Mouse (Mus musculus): Measurements from ENCODE around the gene Slc4a1ap.
A peak's percentile ranks its signal among the peaks of the same experiment; 100 is the strongest.
"Not testable (repeated sequence)": the region's sequence is repeated elsewhere in the genome, so short reads cannot be mapped to it uniquely, and the experiment has no call there.

Slc4a1ap gene

DNA sequence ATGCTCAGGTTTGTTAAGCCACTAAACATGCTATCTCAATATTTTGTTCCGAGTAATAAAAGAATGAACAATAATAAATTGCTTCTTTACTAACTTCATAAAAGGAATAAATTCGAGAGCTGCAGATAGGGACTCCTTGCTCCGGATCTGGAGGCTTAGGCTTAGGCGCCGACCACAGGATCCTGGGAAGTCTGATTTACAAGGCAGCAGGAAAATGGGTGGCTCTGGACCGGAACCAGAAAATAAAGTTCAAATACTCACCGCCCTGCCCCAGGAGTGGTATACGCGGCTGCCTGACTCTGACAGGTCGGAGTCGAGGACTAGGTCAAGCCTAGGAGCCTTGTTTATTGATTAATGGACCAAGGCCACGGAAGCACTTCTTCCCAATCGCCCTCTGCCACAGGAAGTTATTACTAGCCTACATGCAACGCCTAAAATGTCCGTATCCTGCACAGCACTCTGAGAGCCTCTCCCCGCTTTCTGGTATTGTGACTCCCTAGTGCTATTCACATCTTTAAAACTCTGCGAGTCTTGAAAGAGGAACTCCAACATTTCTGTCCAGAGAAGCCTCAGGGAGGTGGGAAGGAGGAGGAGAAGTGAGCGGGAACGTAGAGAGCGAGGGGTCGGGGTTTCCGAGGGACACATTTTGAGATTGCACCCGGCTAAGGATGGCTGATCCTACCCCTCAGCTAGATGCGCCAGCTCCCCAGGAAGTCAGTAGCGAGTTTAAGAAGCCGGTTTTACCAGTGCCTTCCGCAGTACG is at the start of gene Slc4a1ap:
Slc4a1ap (plus strand) TSS at position 642 of the 763 bp plus-strand sequence.
- DNase-seq: peak; percentile 88

DNA sequence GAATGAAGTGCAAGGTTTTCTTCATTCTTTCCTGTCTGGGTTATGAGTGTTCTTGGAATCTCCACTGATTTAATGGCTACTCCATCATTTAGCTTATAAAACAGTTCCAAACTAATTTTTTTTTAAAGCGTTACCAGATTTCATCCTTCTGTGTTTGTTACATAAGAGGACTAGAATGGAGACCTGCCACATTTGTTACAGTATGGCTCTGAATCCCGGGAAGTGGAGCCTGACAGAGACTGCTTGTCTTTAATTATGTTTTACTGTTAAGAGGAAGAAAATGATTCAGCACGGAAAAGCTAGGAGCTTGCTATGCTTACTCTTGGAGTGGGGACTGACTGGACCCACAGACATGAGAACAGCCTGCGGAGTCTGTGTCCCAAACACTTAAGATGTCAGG is 46.3 kb upstream of the Slc4a1ap start:
- DNase-seq: no peak

DNA sequence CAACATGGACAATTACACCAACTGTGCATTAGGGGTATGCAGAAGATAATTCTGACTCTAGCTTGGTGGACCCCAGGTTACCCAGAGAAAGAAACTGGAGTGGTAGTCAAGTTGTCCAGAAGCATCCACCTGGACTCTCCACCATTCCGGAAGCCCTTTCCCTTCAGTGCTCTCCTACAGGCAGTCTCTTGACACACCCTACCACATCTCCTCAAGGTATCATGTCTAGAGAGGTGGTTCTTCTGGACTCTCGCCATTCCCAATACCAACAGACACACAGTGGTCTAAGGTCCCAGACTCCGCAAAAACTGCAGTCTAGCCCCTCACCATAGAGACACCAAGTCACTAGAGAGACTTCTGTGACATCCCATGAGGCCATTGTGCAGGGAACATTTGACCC is 41.4 kb upstream of the Slc4a1ap start, which contains the start of gene 4930548H24Rik:
4930548H24Rik (plus strand) TSS at position 301 of the 400 bp plus-strand sequence.
- DNase-seq: no peak

DNA sequence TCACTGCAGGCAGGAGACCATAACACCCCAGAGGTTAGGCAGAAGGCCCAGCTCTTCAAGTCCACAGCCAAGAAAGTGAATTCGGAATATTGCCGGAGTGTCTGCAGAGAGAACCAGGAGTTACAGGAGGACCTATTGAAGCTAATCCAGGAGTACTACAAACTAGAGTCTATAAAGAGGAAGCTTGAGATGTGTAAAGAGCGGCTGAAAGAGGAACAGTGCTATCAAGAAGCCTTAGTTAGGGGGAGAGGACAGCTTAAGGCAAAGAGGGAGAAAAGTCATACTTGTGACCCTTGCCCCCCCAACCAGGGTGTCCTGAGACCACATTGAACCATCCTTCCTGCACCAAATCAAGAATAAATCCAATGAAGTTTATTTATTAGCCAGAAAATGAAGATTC is 38.9 kb upstream of the Slc4a1ap start:
- DNase-seq: no peak

DNA sequence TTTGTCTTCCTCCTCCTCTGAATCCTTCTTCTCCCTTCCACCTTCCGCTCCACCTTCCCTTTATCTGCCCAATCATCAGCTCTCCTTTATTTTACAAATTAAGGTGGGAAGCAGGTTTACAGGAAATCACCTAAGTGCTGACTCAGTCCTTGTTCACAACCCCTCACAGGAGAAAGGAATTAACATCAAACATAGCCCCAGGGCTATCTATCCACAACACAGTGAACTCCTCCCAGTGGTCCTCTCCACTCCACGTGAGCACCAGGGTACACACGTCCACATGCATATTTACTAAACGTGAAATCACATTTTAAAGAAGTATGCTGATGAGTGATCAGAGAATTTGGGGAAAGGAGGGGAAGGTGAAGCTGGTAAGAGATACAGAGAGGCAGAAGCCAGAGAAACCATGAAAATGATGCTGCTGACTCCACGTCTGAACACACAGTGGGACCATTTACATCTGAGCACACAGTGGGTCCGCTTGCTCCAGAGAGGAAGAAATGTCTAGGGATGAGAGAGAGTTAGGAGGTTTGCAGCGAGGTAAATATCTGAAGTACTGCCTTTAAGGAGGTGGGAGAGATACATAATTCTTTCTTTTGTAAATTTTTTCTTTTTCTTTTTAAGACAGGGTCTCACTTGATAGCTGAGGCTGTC is 37.6 kb upstream of the Slc4a1ap start:
- DNase-seq: no peak

DNA sequence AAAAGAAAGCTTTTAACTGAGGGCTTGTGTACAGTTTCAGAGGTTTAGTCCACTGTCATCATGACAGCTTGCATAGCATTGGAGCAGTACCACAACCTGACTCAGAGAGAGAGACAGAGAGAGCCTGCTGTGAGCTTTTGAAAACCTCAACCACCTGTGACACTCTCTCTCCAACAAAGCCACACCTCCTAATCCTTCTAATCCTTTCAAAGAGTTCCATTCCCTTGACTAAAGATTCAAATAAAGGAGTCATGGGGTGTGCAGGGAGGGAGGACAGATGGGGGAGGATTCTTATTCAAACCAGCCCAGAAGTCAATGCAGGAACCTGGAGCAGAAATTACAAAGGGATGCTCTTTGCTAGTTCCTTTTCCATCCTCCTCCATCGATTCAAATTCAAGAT is 34.8 kb upstream of the Slc4a1ap start:
- DNase-seq: no peak

DNA sequence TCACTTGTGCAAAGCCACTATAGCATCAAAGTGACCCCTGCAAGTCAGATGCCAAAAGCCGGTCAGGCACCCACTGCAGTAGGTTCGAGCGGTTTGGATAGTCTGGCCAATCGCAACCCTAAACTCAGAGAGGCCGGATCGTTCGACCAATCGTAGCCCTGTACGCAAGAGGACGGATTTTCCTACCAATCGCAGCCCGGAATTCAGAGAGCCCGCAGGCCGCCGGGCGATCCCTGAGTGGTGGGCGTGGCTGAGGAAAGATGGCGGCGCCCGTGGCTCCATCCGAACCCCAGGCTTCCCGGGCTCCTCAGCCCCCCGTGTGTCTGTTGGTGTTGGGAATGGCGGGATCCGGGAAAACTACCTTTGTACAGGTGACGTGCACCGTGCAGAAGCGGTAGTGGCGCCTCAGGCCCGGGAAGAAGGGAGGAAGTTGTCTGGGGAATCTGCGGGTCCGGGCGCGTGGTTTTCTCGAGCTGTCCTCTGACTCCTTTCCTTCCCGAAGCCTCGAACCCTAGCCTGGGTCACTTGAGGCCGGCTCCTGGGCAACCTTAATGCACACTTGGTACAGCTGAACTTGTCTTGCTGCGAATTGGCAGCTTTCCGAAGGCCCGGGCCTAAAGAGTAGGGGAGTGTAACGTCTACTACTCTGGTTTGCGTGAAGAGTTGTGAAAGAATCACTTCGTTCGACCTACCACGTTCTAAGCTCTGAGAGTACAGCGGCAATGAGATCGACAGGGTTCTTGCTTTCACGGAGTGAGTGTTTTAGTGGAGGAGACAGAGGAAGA is 32.1 kb upstream of the Slc4a1ap start, which contains the start of gene Gpn1:
Gpn1 (plus strand) TSS at position 229 of the 785 bp plus-strand sequence.
- DNase-seq: peak; percentile 88

DNA sequence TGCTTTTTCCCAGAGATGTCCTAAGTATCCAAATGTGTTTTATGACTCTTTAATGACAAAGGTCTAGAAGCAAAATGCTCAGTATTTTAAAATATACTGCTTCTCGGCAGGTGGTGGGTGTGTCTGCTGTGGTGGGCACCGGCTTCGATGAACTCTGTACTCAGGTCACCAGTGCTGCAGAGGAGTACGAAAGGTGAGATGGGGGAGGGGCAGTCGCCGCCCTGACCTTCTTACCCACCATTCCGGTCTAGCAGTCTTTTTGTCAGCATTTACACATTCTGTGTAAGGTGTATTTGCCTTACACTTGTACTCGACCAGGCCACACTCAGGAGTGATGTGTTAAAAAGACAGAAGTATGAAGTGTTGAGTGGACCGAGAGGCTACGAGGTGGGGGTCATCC is 22.0 kb upstream of the Slc4a1ap start:
- no peak for DNase-seq

DNA sequence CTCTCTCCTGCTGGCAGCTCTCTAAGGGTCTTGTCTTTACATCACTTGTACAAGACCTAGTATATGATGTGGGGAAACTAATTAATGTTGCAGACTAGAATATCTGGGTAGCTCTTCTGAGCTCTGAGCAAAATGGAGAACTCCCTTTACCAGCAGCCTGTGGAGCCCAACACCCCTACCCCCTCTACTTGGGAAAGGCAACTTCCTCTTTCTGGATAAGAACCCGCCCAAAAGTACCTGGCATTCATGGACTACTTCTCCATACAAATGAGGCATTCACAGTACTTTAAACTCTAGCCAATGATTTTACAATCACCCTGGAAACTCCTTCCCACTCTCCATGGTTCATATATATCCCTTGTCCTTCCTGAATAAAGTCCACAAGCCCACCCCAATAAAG is 14.3 kb upstream of the Slc4a1ap start:
- DNase-seq: no peak

DNA sequence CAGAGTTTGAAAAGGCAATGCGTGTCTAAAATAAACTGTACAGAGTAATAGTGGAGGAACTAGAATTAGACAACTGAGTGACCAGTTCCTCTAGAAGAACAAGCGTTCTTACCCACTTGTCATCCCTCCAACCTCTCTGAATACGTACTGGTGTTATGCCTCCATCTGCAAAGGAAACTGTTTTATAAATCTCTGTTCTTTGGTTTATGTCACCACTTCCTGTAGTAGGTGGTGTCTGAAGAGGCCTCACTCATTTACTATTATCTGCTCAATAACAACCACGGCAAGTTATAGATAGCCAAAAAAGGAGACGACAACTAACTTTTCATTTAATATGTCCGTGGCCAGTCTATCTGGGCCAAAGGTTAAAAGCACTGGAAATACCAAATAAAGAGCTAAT is 6.2 kb upstream of the Slc4a1ap start:
- no peak for DNase-seq

DNA sequence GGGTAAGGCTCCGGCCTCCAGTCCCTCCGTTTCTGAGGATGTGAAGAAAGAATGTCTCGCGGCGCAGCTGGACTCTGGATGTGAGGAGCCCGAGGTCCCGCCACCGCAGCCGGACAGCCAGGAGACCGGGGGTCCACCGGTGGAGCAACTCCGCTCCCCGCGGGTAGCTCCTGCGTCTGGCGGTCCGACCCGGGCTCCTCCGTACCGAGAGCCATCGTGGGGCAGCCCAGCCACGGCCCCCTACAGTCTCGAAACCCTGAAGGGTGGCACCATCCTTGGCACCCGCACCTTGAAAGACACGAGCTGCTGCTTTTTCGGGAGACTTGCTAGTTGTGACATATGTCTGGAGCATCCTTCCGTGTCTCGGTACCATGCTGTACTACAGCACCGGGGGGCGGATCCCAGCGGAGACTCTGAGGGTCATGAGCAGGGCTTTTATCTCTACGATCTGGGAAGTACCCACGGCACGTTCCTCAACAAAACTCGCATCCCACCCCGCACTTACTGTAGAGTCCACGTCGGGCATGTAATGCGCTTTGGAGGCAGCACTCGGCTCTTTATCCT is 404 bp downstream of the Slc4a1ap start:
- no peak for DNase-seq

DNA sequence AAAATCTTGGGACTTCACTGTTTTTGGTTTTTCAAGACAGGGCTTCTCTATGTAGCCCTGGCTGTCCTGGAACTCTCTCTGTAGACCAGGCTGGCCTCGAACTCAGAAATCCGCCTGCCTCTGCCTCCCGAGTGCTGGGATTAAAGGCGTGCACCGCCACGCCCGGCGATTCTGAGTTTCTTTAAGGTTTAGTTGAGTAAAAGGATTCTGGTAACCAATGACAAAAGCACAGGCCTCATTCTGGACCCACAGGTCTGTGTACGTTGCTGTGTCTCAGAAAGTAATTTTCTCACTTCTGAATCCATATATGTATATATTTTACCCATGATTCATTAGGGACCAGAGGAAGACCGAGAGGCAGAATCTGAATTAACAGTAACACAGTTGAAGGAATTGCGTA is 912 bp downstream of the Slc4a1ap start, which contains the start of gene Supt7l:
Supt7l (minus strand) TSS at position 101 of the 400 bp plus-strand sequence.
- DNase-seq: not testable (repeated sequence)

DNA sequence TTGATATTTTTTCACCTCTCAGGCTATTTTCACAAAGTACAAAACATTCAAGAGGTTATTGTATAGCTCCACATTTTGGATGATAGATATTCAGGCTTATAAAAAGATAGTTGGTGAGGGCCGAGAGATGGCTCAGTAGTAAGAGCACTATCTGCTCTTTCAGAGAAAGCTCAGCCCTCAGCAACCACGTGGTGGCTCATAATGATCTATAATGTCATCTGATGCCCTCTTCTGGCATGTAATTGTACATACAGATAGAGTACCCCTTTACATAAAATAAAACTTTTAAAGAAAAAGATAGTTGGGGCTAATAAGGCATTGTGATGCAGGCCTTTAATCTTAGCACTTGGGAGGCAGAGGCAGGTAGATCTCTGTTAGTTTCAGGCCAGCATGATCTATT is 1.8 kb downstream of the Slc4a1ap start:
- DNase-seq: no peak

DNA sequence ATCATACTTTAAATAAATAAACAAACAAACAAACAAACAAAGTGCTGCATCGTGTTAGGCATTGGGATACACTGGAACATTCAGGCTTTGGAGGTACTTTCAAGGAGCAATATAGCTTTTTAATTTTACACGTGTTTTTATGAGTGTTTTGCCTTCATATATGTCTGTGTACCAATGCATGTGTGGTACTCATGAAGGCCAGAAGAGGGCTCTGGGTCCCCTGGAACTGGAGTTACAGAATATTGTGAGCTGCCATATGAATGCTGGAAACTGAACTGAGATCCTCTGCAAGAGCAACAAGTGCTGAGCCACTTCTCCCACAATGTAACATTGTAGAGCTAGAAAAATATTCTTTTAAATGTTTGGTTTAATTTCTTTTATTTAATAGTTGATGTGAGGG is 8.4 kb downstream of the Slc4a1ap start:
- no peak for DNase-seq

DNA sequence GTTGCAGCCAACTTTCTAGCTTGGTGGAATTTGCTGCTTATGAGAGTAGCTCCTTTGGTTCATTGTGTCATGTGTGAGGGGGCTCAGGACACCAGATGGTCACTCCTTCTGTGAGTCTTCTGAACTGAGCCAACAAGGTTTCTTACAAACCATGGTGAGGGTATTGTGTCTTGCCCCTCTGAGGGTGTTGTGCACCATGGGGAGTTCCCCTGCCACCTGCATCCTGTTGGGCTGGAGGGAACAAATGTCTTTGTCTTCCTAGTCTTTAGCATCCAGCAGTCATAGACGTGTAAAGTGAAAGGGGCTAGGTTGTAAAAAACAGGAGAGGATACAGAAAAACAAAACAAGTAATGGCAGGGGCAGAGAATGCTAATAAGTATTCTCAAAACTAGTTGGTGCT is 32.6 kb downstream of the Slc4a1ap start:
- DNase-seq: no peak

DNA sequence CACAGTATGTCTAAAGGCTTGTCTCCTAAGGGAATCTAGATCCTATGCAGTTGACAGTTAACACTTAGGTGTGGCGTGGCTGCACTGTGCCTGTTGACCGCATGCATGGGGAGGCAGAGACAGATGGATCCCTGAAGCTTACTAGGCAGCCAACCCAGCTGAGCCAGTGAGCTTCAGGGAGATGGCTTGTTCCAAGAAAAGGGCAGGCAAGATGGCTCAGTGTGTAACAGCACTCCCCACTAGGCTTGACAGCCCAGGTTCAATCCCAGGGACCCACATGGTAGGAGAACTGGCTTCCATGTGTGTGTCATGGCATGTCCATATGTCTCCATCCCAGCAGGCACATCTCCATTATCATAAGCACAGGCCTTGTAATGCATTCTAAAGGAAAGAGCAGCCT is 33.6 kb downstream of the Slc4a1ap start:
- no peak for DNase-seq

DNA sequence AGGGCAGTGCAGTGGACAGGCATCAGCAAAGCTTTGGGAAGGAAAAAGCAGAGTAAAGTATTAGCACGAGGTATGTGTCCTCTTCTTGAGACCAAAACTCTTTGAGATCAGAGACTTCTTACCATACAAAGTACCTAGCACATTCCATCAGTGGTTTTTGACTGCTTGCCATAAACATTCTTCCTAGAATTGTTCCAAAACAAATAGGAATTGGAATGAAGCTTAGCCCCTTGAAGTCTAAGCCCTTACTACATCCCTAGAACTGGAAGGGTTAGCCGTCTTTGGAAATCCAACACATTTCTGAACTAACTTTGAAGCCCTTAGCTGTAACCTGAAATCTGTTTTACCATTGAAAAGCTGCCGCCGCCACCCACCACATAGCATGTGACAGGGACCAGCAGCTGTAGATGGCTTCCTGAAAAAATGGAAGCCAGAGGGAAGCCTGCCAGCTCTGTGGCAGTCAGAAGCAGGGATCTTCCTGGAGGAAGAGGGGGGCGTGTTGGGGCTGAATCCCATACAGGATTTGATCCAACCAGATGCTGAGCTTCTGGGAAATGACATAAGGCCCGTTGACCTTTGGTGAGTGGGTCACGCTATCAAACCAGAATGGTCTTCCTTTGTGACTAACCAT is 35.4 kb downstream of the Slc4a1ap start:
- peak; percentile 54 for DNase-seq

DNA sequence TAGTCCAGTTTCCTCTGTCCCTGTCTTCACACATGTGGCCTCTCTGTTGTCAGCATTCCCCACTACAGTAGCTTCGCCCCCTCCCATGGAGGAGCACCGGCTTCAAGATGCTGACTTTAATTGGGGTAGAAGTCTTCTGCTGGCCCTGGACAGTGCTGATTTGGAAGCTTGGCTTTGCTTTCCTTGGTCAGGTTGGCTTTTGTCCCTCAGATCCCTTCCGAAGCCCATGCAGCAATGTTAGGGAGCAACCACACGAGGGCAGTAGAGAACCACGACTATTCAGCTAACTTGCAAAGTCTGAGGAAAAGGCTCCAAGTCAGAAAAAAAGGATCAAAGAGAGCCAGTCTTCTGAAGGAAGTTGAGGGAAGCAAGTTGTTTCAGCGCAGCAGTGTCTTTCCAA is 36.7 kb downstream of the Slc4a1ap start:
- peak; percentile 64 for DNase-seq

DNA sequence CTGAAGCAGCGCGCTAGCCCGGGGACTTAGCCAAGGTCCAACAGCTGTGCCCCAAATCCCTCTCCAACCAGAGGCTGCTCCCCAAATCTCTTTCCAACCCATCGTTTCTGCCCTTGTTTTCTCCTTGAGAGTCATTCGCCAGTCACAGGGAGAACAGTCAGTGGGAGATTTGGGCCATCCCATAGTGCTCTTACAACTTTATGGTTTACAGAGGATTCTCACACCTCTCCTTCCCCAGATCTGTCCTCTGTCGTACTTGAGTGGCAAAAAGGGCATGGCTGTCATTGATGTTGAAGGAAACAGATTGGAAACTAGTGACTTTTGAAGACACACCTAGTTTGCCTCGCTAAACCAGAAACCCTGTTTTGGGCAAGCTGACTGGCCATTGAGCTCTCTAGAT is 37.1 kb downstream of the Slc4a1ap start:
- DNase-seq: no peak

DNA sequence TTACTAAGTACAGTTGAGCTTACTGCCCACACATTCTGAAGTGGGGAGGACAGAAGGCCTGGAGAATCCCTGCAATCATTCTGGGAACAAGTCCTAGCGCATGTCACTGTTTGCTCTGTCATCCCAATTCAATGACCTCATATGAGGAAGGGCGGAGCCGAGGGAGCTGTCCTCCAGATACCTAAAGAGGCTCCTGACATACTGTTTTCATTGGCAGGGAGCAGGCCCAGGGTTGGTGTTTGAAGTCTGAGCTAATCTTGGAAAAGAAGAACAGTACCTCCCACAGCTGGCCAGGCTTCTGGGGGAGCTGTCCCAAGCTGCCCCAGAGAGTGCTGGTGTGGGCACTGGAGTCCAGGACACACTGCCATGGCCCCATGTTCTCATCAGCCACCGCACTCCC is 38.2 kb downstream of the Slc4a1ap start:
- no peak for DNase-seq

DNA sequence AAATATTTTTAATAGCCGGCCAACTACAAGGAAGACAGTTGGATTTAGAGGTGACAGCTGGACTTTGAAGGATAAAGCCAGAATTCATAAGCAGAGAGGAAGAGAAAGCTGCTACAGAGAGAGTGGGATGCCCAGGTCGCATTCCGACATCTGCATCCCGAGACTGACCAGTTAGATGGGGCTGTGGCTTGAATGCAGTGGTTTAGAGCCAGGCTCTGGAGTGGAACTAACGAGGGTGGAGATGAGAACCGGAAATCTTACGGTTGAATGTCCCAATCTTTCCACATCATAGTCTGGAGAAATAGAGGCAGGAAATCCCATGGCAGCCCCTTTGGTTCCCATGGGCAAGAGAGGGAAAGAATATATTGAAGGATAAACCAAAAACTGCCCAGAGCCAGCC is 39.2 kb downstream of the Slc4a1ap start:
- DNase-seq: no peak

DNA sequence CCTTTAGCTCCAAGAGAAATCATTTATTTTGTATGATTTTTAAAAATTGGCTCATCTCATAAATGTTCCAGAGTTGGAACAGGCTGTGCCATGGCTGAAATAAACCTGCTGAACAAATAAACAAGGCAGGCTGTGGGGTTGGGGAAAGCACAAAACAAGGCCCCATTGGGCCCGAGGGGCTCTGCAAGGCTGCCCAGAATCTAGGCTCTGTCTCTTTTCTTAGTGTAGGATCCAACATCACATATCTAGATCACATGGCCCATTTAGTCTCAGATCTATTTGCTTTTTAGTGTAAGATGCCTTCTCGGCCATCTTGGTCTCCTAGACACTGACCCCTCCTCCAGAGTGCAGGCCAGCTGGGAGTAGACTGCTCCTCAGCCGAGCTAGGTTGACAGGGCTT is 39.7 kb downstream of the Slc4a1ap start:
- no peak for DNase-seq

All from kidney, adult 18-20 months (tissue).